Mouse (Mus musculus) cortical plate, adult 2 months (tissue): Measurements from ENCODE around the gene Cyp2j6.

Experiments
- CTCF ChIP-seq: fragments of 200-500 bp; IDR thresholded peaks from 2 replicates; pipeline ENCODE4 v1.5.1; 2011; ENCODE audit warnings: mild to moderate bottlenecking, control low read depth, low read length; ENCODE audit not compliant: insufficient read depth; ENCODE audit errors: extremely low read depth
- POLR2A ChIP-seq: fragments of 200-500 bp; IDR thresholded peaks from 2 replicates; pipeline ENCODE4 v1.6.1; 2011; ENCODE audit warnings: mild to moderate bottlenecking, low read length, control low read depth; ENCODE audit not compliant: insufficient read depth; ENCODE audit errors: extremely low read depth

- TF ChIP-seq POLR2A = no peak
- TF ChIP-seq CTCF = 0 out of 2 replicates have a peak, but pooled peaks have one; percentile 29
Observed at GRCm38 (mm10) chr4:96525772-96526171, 27.7 kb downstream of the Cyp2j6 start.
